Mouse (Mus musculus) forebrain, embryonic 11.5 days (tissue): ENCODE data around the gene Diaph3. TPM values are rescaled to one million over a fixed set of nuclear protein-coding genes. Genes with fewer than 3 reads are reported as not detected.

Experiments used
- ATAC-seq: fragments of 200-750 bp; cut with Nextera tagmentation; replicated peaks from 2 replicates; pipeline ENCODE4 v1.8.0; 2017; ENCODE audit warnings: moderate TSS enrichment; ENCODE audit not compliant: low FRiP score
- DNase-seq: peaks from one replicate; pipeline ENCODE4 v3.0.0-alpha.2; 2017; ENCODE audit warnings: low spot score
- H3K27ac ChIP-seq: fragments of 300-500 bp; sonication (generic); 2 replicates; pipeline ENCODE4 v1.5.1; 2014; ENCODE audit warnings: low read depth, low read length
- H3K27me3 ChIP-seq: fragments of 300-500 bp; sonication (generic); 2 replicates; pipeline ENCODE4 v1.6.1; 2014; ENCODE audit warnings: mild to moderate bottlenecking, low read length, mixed read lengths; ENCODE audit not compliant: control insufficient read depth, insufficient read depth
- H3K36me3 ChIP-seq: fragments of 300-500 bp; sonication (generic); 2 replicates; pipeline ENCODE4 v1.6.1; 2014; ENCODE audit warnings: mild to moderate bottlenecking, low read length, moderate library complexity, mixed read lengths; ENCODE audit not compliant: control insufficient read depth, insufficient read depth
- H3K4me1 ChIP-seq: fragments of 300-500 bp; sonication (generic); replicated peaks from 2 replicates; pipeline ENCODE4 v1.6.1; 2014; ENCODE audit warnings: low read length, mixed read lengths; ENCODE audit not compliant: control insufficient read depth, insufficient read depth
- H3K4me2 ChIP-seq: fragments of 300-500 bp; sonication (generic); 2 replicates; pipeline ENCODE4 v1.6.1; 2014; ENCODE audit warnings: low read depth, mild to moderate bottlenecking, low read length, moderate library complexity, mixed read lengths; ENCODE audit not compliant: severe bottlenecking
- H3K4me3 ChIP-seq: fragments of 300-500 bp; sonication (generic); 2 replicates; pipeline ENCODE4 v1.5.1; 2014; ENCODE audit warnings: low read depth, low read length
- H3K9ac ChIP-seq: fragments of 300-500 bp; sonication (generic); 2 replicates; pipeline ENCODE4 v1.6.1; 2014; ENCODE audit warnings: low read length
- H3K9me3 ChIP-seq: fragments of 300-500 bp; sonication (generic); 2 replicates; pipeline ENCODE4 v1.6.1; 2016; ENCODE audit warnings: low read length, mixed read lengths; ENCODE audit not compliant: control insufficient read depth
- WGBS: fragments of 180-500 bp; shearing (Covaris S2); extraction: QIAGEN DNeasy Blood & Tissue Kit; methylation state at CpG from one replicate; pipeline ENCODE4 v1.1.7; 2014; 5-methylcytosine and 5-hydroxymethylcytosine counted together
- polyA plus RNA-seq: library from polyadenylated mRNA; unstranded; fragments of >200 nt; fragmentation: Nextera tagmentation; extraction: Ambion mirVana; gene quantifications from 2 replicates; pipeline ENCODE4 v1.2.1, GENCODE M21; 2014

The Diaph3 gene
- polyA plus RNA-seq, 1 experiment from 2014 or later = 14.9 TPM

- Histone ChIP-seq H3K9me3 (no peaks in the 10 kb centered on the region), H3K27ac (no peak overlapping the region), H3K4me1 (no peaks in the 10 kb centered on the region), H3K36me3 (no peaks in the 10 kb centered on the region), H3K4me3 (no peak overlapping the region), H3K9ac (no peak overlapping the region), H3K27me3 (no peaks in the 10 kb centered on the region), H3K4me2 (no peak overlapping the region)
- DNase-seq (no peak), ATAC-seq (no peak)
- WGBS = 87% methylated on average over 9 of the region's 9 CpGs
Observed at GRCm38 (mm10) chr14:86757604-86758520, 383.2 kb downstream of the Diaph3 start.

GRCm38 (mm10) chr14:86757132-86757531 lies 383.9 kb downstream of the Diaph3 start:
- ATAC-seq (no peak), DNase-seq (no peak)
- Histone ChIP-seq H3K4me3 (no peak overlapping the region), H3K27ac (no peak overlapping the region), H3K4me2 (no peak overlapping the region), H3K9ac (no peak overlapping the region), H3K4me1 (no peaks in the 10 kb centered on the region), H3K9me3 (no peaks in the 10 kb centered on the region), H3K36me3 (no peaks in the 10 kb centered on the region), H3K27me3 (no peaks in the 10 kb centered on the region)
- WGBS = 81% methylated on average over 4 of the region's 4 CpGs

GRCm38 (mm10) chr14:86750351-86750750 lies 390.7 kb downstream of the Diaph3 start:
- ATAC-seq = no peak
- H3K27ac ChIP-seq = no peak overlapping the region
- no peak for DNase-seq
- H3K9me3 ChIP-seq = no peaks in the 10 kb centered on the region
- peaks cover 5% of the 10 kb centered on the region for H3K4me1 ChIP-seq
- no peak overlapping the region for H3K9ac ChIP-seq
- H3K27me3 ChIP-seq = no peaks in the 10 kb centered on the region
- H3K4me2 ChIP-seq = no peak overlapping the region
- H3K36me3 ChIP-seq = no peaks in the 10 kb centered on the region
- WGBS = 76% methylated on average over 7 of the region's 7 CpGs
- no peak overlapping the region for H3K4me3 ChIP-seq

GRCm38 (mm10) chr14:86749425-86749824 lies 391.6 kb downstream of the Diaph3 start:
- H3K4me3 ChIP-seq = no peak overlapping the region
- ATAC-seq (peak; percentile 45; the same call in 1 of the 2 replicates), DNase-seq (no peak)
- no peaks in the 10 kb centered on the region for H3K9me3 ChIP-seq
- 0 out of 2 replicates have a peak overlapping the region, but pooled peaks have one; percentile 25 for H3K27ac ChIP-seq
- H3K36me3 ChIP-seq = no peaks in the 10 kb centered on the region
- H3K27me3 ChIP-seq = no peaks in the 10 kb centered on the region
- H3K4me1 ChIP-seq = peaks cover 5% of the 10 kb centered on the region
- no peak overlapping the region for H3K9ac ChIP-seq
- H3K4me2 ChIP-seq = no peak overlapping the region
- WGBS = 62% methylated on average over 4 of the region's 4 CpGs

- H3K4me3 ChIP-seq = peak overlapping the region; percentile 12; the same call in 1 of the 2 replicates
- H3K4me2 ChIP-seq = peak overlapping the region; percentile 27; the same call in 1 of the 2 replicates
- ATAC-seq (peak; percentile 98), DNase-seq (peak; percentile 72)
- H3K36me3 ChIP-seq = no peaks in the 10 kb centered on the region
- WGBS = 6% methylated on average over 7 of the region's 7 CpGs
- peaks cover 5% of the 10 kb centered on the region for H3K4me1 ChIP-seq
- H3K9ac ChIP-seq = no peak overlapping the region
- no peaks in the 10 kb centered on the region for H3K9me3 ChIP-seq
- peak overlapping the region; percentile 80 for H3K27ac ChIP-seq
- H3K27me3 ChIP-seq = no peaks in the 10 kb centered on the region
Observed at GRCm38 (mm10) chr14:86748876-86749275, 392.2 kb downstream of the Diaph3 start.

- Histone ChIP-seq H3K27ac (no peak overlapping the region), H3K4me1 (no peaks in the 10 kb centered on the region; the same call in 1 of the 2 replicates), H3K36me3 (no peaks in the 10 kb centered on the region), H3K9me3 (no peaks in the 10 kb centered on the region), H3K9ac (no peak overlapping the region), H3K4me3 (no peak overlapping the region), H3K27me3 (no peaks in the 10 kb centered on the region), H3K4me2 (no peak overlapping the region)
- WGBS = 94% methylated on average over 6 of the region's 6 CpGs
- DNase-seq (no peak), ATAC-seq (no peak)
Observed at GRCm38 (mm10) chr14:86744523-86744922, 396.5 kb downstream of the Diaph3 start.

- no peak overlapping the region for H3K9ac ChIP-seq
- ATAC-seq (no peak), DNase-seq (no peak)
- no peak overlapping the region for H3K4me3 ChIP-seq
- no peak overlapping the region for H3K4me2 ChIP-seq
- H3K27ac ChIP-seq = no peak overlapping the region
- H3K4me1 ChIP-seq = no peaks in the 10 kb centered on the region
- no peaks in the 10 kb centered on the region for H3K27me3 ChIP-seq
- no peaks in the 10 kb centered on the region for H3K36me3 ChIP-seq
- WGBS = 95% methylated on average over 7 of the region's 7 CpGs
- no peaks in the 10 kb centered on the region for H3K9me3 ChIP-seq
Observed at GRCm38 (mm10) chr14:86741855-86742531, 399.0 kb downstream of the Diaph3 start.

- Histone ChIP-seq H3K4me1 (no peaks in the 10 kb centered on the region), H3K9me3 (no peaks in the 10 kb centered on the region), H3K4me3 (no peak overlapping the region), H3K27ac (no peak overlapping the region), H3K4me2 (no peak overlapping the region), H3K27me3 (no peaks in the 10 kb centered on the region), H3K9ac (no peak overlapping the region), H3K36me3 (no peaks in the 10 kb centered on the region)
- no peak for DNase-seq
- WGBS = 31% methylated on average over 5 of the region's 5 CpGs
- ATAC-seq = no peak
Observed at GRCm38 (mm10) chr14:86738916-86739315, 402.1 kb downstream of the Diaph3 start.
